Mouse (Mus musculus) fibroblast of lung, adult 2 months (primary cell): ENCODE results near the gene Wdr54.

ENCODE experiments used
- DNase-seq: peaks from one replicate; pipeline ENCODE4 v3.0.0-alpha.2; 2011; ENCODE audit warnings: low read depth

Gene Wdr54

GRCm38 (mm10) chr6:83104158-83104557 is 52.0 kb downstream of the Wdr54 start:
- DNase-seq = no peak

- no peak for DNase-seq
Observed at GRCm38 (mm10) chr6:83103130-83103650, 53.0 kb downstream of the Wdr54 start.

GRCm38 (mm10) chr6:83101688-83102556 is 54.3 kb downstream of the Wdr54 start:
- DNase-seq = no peak

- DNase-seq = peak; percentile 76
Observed at GRCm38 (mm10) chr6:83101316-83101687, 54.9 kb downstream of the Wdr54 start, which contains the start of the genes Ccdc142 and Gm42688. TSS of gene Ccdc142 (plus strand) at chr6:83101601. TSS of gene Gm42688 (plus strand) at chr6:83101617.
